Mouse (Mus musculus) forebrain, embryonic 12.5 days (tissue): ENCODE measurements around the gene Thap7. TPM values are rescaled to one million over a fixed set of nuclear protein-coding genes. Genes with fewer than 3 reads are reported as not detected.

ENCODE experiments used
- polyA plus RNA-seq: library from polyadenylated mRNA; unstranded; fragments of >200 nt; fragmentation: Nextera tagmentation; extraction: Ambion mirVana; gene quantifications from 2 replicates; pipeline ENCODE4 v1.2.1, GENCODE M21; 2016

Gene Thap7
- polyA plus RNA-seq, 1 experiment from 2014 or later: 57.6 TPM

Other genes starting within 250 kb of the Thap7 start
- 0.28 and 0.33 TPM in 2 replicates for gene Serpind1, start 199.8 kb downstream of the Thap7 start, polyA plus RNA-seq
- gene Snap29, start 125.2 kb downstream of the Thap7 start, polyA plus RNA-seq: 15.5 and 16.9 TPM in 2 replicates
- 59.7 and 67.8 TPM in 2 replicates for gene Pi4ka, start 124.8 kb downstream of the Thap7 start, polyA plus RNA-seq
- 101 and 117 TPM in 2 replicates for gene Crkl, start 79.1 kb downstream of the Thap7 start, polyA plus RNA-seq
- gene Aifm3, start 41.5 kb downstream of the Thap7 start, polyA plus RNA-seq: 6.8 and 8.3 TPM in 2 replicates
- gene Lztr1, start 22.4 kb downstream of the Thap7 start, polyA plus RNA-seq: 101 TPM in 2 replicates
- gene Lrrc74b, start 30.1 kb upstream of the Thap7 start, polyA plus RNA-seq: 0.17 and 0.31 TPM in 2 replicates
- gene P2rx6, start 30.7 kb upstream of the Thap7 start, polyA plus RNA-seq: 0.42 and 0.59 TPM in 2 replicates
- gene Slc7a4, start 52.1 kb upstream of the Thap7 start, polyA plus RNA-seq: 5.5 and 6.6 TPM in 2 replicates
- 43.6 and 52.8 TPM in 2 replicates for gene Smpd4, start 88.2 kb upstream of the Thap7 start, polyA plus RNA-seq
- 5.8 and 6.3 TPM in 2 replicates for gene Ccdc74a, start 115.3 kb upstream of the Thap7 start, polyA plus RNA-seq
- 45.1 and 46.7 TPM in 2 replicates for gene Med15, start 201.8 kb upstream of the Thap7 start, polyA plus RNA-seq
- 49.7 and 50.4 TPM in 2 replicates for gene Klhl22, start 228.5 kb upstream of the Thap7 start, polyA plus RNA-seq